Comparison of ENCODE assay signal across 12 mouse cellular contexts in genomic region chr12:54264418-54264733, GRCm38 (mm10).
DNase-seq lines count a peak whose midpoint lies in the region; ATAC-seq and TF ChIP-seq lines count a peak whose summit lies in the region.
"Had no signal": no experiment of that assay in that cellular context is flagged by ENCODE, and none has a peak within 500 bp of the region (broad histone marks: within the 10 kb centered on the region; RNA-seq: fewer than 3 reads in every experiment).

No protein-coding gene starts in this region.

- H3K4me3 ChIP-seq in heart, embryonic 10.5 days = no peak overlapping the region
- H3K4me3 ChIP-seq in lung, embryonic 14.5 days (ENCODE audit: low read depth, low read length) = no peak overlapping the region
- H3K4me3 ChIP-seq in embryonic facial prominence, embryonic 12.5 days = no peak overlapping the region

- 33% methylated on average over 4 of the region's 4 CpGs for WGBS in heart, embryonic 10.5 days
- WGBS in lung, embryonic 14.5 days = 43% methylated on average over 4 of the region's 4 CpGs
- 43% methylated on average over 4 of the region's 4 CpGs for WGBS in embryonic facial prominence, embryonic 12.5 days

- H3K4me2 ChIP-seq in lung, embryonic 14.5 days = no peak overlapping the region
- no peak overlapping the region for H3K4me2 ChIP-seq in embryonic facial prominence, embryonic 12.5 days (replicated peaks)

- ATAC-seq in lung, embryonic 14.5 days (ENCODE audit: insufficient read depth) = peak; percentile 68
- ATAC-seq in embryonic facial prominence, embryonic 12.5 days (ENCODE audit: insufficient number of reproducible peaks, insufficient read depth, low FRiP score, low TSS enrichment) = 0 out of 2 replicates have a peak, but pooled peaks have one; percentile 10
- 0 out of 2 replicates have a peak, but pooled peaks have one; percentile 30 for ATAC-seq in megakaryocyte progenitor cell, adult 5-6 weeks (replicated peaks; ENCODE audit: poor library complexity)
- ATAC-seq: inflammation-experienced regulatory T-cells, adult 6 months had no signal

- no peaks in the 10 kb centered on the region for H3K9me3 ChIP-seq in heart, embryonic 10.5 days
- H3K9me3 ChIP-seq in lung, embryonic 14.5 days (ENCODE audit: low read depth, low read length) = no peaks in the 10 kb centered on the region
- H3K9me3 ChIP-seq in embryonic facial prominence, embryonic 12.5 days = no peaks in the 10 kb centered on the region

- peak; percentile 78 for DNase-seq in heart, embryonic 10.5 days (ENCODE audit: low spot score)
- no peak for DNase-seq in heart, adult 8-10 months (ENCODE audit: low spot score)
- no peak for DNase-seq in lung, embryonic 14.5 days
- DNase-seq in lung, adult 18-20 months = no peak
- no peak for DNase-seq in adrenal gland, adult 18-20 months (ENCODE audit: low spot score in 2 of 2)
- DNase-seq in cerebellum, adult 8-10 months = no peak
- DNase-seq: adrenal gland, adult 2 months; cerebellum, postnatal 14 days; gastrocnemius, postnatal 14 days had no signal

- peaks cover 21% of the 10 kb centered on the region for H3K27me3 ChIP-seq in heart, embryonic 10.5 days (ENCODE audit: insufficient read depth, poor library complexity, severe bottlenecking)
- no peaks in the 10 kb centered on the region; the same call in 1 of the 2 replicates for H3K27me3 ChIP-seq in lung, embryonic 14.5 days (ENCODE audit: insufficient read depth, low read length)
- no peaks in the 10 kb centered on the region for H3K27me3 ChIP-seq in embryonic facial prominence, embryonic 12.5 days

- TF ChIP-seq CTCF in lung, embryonic 14.5 days (IDR thresholded peaks at IDR 0.05; ENCODE audit: low read depth) = no peak

- H3K4me1 ChIP-seq in heart, embryonic 10.5 days = peaks cover 27% of the 10 kb centered on the region
- peaks cover 28% of the 10 kb centered on the region for H3K4me1 ChIP-seq in lung, embryonic 14.5 days (ENCODE audit: insufficient read depth)
- peaks cover 10% of the 10 kb centered on the region; the same call in 1 of the 2 replicates for H3K4me1 ChIP-seq in embryonic facial prominence, embryonic 12.5 days

- H3K36me3 ChIP-seq in heart, embryonic 10.5 days = no peaks in the 10 kb centered on the region
- no peaks in the 10 kb centered on the region for H3K36me3 ChIP-seq in lung, embryonic 14.5 days (ENCODE audit: insufficient read depth)
- no peaks in the 10 kb centered on the region for H3K36me3 ChIP-seq in embryonic facial prominence, embryonic 12.5 days

- no peak overlapping the region for H3K9ac ChIP-seq in lung, embryonic 14.5 days
- no peak overlapping the region for H3K9ac ChIP-seq in embryonic facial prominence, embryonic 12.5 days

- H3K27ac ChIP-seq in heart, embryonic 10.5 days = peak overlapping the region; percentile 53
- 0 out of 2 replicates have a peak overlapping the region, but pooled peaks have one; percentile 30 for H3K27ac ChIP-seq in lung, embryonic 14.5 days (ENCODE audit: low read depth)
- H3K27ac ChIP-seq in embryonic facial prominence, embryonic 12.5 days = no peak overlapping the region

Comparison
In these comparisons a context has a peak if more than half of its experiments do, and no peak if none do; other contexts are left out.
1. ATAC-seq: peak in every context shown above with its lines; median percentile 68 in lung, embryonic 14.5 days; 30 in megakaryocyte progenitor cell, adult 5-6 weeks; 10 in embryonic facial prominence, embryonic 12.5 days.